Mouse (Mus musculus) thymus, adult 2 months (tissue): ENCODE measurements around the gene Hspb9.

Experiments used
- CTCF ChIP-seq: fragments of 200-500 bp; IDR thresholded peaks from 2 replicates; pipeline ENCODE4 v1.5.1; 2012; ENCODE audit warnings: mild to moderate bottlenecking, control low read depth, low read length, moderate library complexity, borderline replicate concordance; ENCODE audit not compliant: control insufficient read depth, poor library complexity, insufficient read depth; ENCODE audit errors: extremely low read depth
- POLR2A ChIP-seq: fragments of 200-500 bp; IDR thresholded peaks from 2 replicates; pipeline ENCODE4 v1.6.1; 2012; ENCODE audit warnings: mild to moderate bottlenecking, low read length, control low read depth, moderate library complexity; ENCODE audit not compliant: control insufficient read depth, poor library complexity, insufficient read depth; ENCODE audit errors: extremely low read depth

DNA sequence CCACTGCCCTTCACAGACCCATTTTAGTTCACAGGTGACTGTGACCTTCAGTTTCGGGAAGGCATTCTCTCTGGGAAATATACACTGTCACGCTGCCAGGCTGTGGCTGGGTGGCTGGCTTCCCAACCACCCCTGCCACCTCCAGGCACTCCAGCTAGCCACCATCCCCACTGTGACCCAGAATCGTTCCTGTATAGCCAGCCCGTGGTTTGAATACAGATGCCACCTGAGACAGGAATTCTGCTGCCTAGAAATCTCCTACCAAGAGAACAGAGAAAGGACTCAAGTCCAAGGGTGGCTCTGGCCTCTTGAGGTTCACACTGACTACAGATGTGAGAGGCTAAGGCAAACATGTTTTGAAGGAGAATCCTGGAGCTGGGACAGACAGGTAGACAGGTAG is 5.2 kb downstream of the Hspb9 start:
- no peak for TF ChIP-seq CTCF
- no peak for TF ChIP-seq POLR2A
